Mouse (Mus musculus) forebrain, embryonic 14.5 days (tissue): ENCODE data around the gene Sdhaf1. TPM values are rescaled to one million over a fixed set of nuclear protein-coding genes. Genes with fewer than 3 reads are reported as not detected.

Source experiments
- ATAC-seq: fragments of 200-750 bp; cut with Nextera tagmentation; 2 replicates; pipeline ENCODE4 v1.8.0; 2017; ENCODE audit warnings: mild to moderate bottlenecking, moderate library complexity
- DNase-seq: peaks from one replicate; pipeline ENCODE4 v3.0.0-alpha.2; 2015; ENCODE audit warnings: low spot score
- H3K27ac ChIP-seq: fragments of 300-500 bp; sonication (generic); 2 replicates; pipeline ENCODE4 v1.5.1; 2014; ENCODE audit warnings: low read depth, mild to moderate bottlenecking, control low read depth, low read length, moderate library complexity
- H3K27me3 ChIP-seq: fragments of 300-500 bp; sonication (generic); replicated peaks from 2 replicates; pipeline ENCODE4 v1.6.1; 2014; ENCODE audit warnings: low read length, control low read depth, mixed read lengths; ENCODE audit not compliant: control insufficient read depth, insufficient read depth
- H3K36me3 ChIP-seq: fragments of 300-500 bp; sonication (generic); 2 replicates; pipeline ENCODE4 v1.6.1; 2014; ENCODE audit warnings: low read length, control low read depth; ENCODE audit not compliant: control insufficient read depth, insufficient read depth
- H3K4me1 ChIP-seq: fragments of 300-500 bp; sonication (generic); 2 replicates; pipeline ENCODE4 v1.6.1; 2014; ENCODE audit warnings: antibody characterized with exemption, low read length, control low read depth; ENCODE audit not compliant: control insufficient read depth, insufficient read depth
- H3K4me2 ChIP-seq: fragments of 300-500 bp; sonication (generic); 2 replicates; pipeline ENCODE4 v1.6.1; 2014; ENCODE audit warnings: mild to moderate bottlenecking, control low read depth, low read length
- H3K4me3 ChIP-seq: fragments of 300-500 bp; sonication (generic); 2 replicates; pipeline ENCODE4 v1.5.1; 2014; ENCODE audit warnings: low read depth, low read length, control low read depth
- H3K9ac ChIP-seq: fragments of 300-500 bp; sonication (generic); 2 replicates; pipeline ENCODE4 v1.6.1; 2014; ENCODE audit warnings: mild to moderate bottlenecking, low read length, control low read depth, moderate library complexity
- H3K9me3 ChIP-seq: fragments of 300-500 bp; sonication (generic); replicated peaks from 2 replicates; pipeline ENCODE4 v1.6.1; 2016; ENCODE audit warnings: low read length, control low read depth, mixed read lengths; ENCODE audit not compliant: control insufficient read depth
- WGBS: fragments of 180-500 bp; shearing (Covaris S2); extraction: QIAGEN DNeasy Blood & Tissue Kit; methylation state at CpG from one replicate; pipeline ENCODE4 v1.1.7; 2014; 5-methylcytosine and 5-hydroxymethylcytosine counted together
- polyA plus RNA-seq: library from polyadenylated mRNA; unstranded; fragments of >200 nt; fragmentation: Nextera tagmentation; extraction: Ambion mirVana; gene quantifications from 2 replicates; pipeline ENCODE4 v1.2.1, GENCODE M21; 2014

The Sdhaf1 gene
- 18.7 and 23.8 TPM in 2 replicates for polyA plus RNA-seq

- Histone ChIP-seq H3K4me2 (peak within 1 kb of the TSS; percentile 67), H3K9me3 (no peaks in the 10 kb centered on the region), H3K4me1 (peaks cover 2% of the 10 kb centered on the region; the same call in 1 of the 2 replicates), H3K36me3 (no peaks in the 10 kb centered on the region), H3K27ac (no peak within 1 kb of the TSS), H3K27me3 (no peaks in the 10 kb centered on the region), H3K9ac (peak within 1 kb of the TSS; percentile 57; the same call in 1 of the 2 replicates), H3K4me3 (peak within 1 kb of the TSS; percentile 87)
- DNase-seq (no peak), ATAC-seq (no peak)
- 73% methylated on average over 3 of the region's 3 CpGs for WGBS
These were observed at the start of gene Sdhaf1 for GRCm38 (mm10) chr7:30323795-30324194. Sdhaf1 (minus strand) TSS chr7:30323895.

GRCm38 (mm10) chr7:30367466-30367865 lies 43.8 kb upstream of the Sdhaf1 start:
- H3K27ac ChIP-seq, result no peak overlapping the region
- H3K36me3 ChIP-seq, result no peaks in the 10 kb centered on the region
- DNase-seq (no peak), ATAC-seq (no peak)
- peaks cover 4% of the 10 kb centered on the region; the same call in 1 of the 2 replicates for H3K4me1 ChIP-seq
- no peak overlapping the region for H3K4me3 ChIP-seq
- WGBS, result 82% methylated on average over 2 of the region's 2 CpGs
- H3K9me3 ChIP-seq, result no peaks in the 10 kb centered on the region
- H3K27me3 ChIP-seq, result 0 out of 2 replicates have a peak, but pooled peaks cover 4% of the 10 kb centered on the region
- no peak overlapping the region for H3K4me2 ChIP-seq
- no peak overlapping the region for H3K9ac ChIP-seq

GRCm38 (mm10) chr7:30363344-30363738 lies 39.6 kb upstream of the Sdhaf1 start:
- H3K27me3 ChIP-seq, result 0 out of 2 replicates have a peak, but pooled peaks cover 4% of the 10 kb centered on the region
- DNase-seq (no peak), ATAC-seq (no peak; the same call in 1 of the 2 replicates)
- H3K36me3 ChIP-seq, result peaks cover 14% of the 10 kb centered on the region
- WGBS, result 62% methylated on average over 6 of the region's 6 CpGs
- no peak overlapping the region for H3K27ac ChIP-seq
- H3K9me3 ChIP-seq, result no peaks in the 10 kb centered on the region
- H3K9ac ChIP-seq, result peak overlapping the region; percentile 95
- H3K4me1 ChIP-seq, result peaks cover 20% of the 10 kb centered on the region
- H3K4me2 ChIP-seq, result peak overlapping the region; percentile 78
- H3K4me3 ChIP-seq, result peak overlapping the region; percentile 83

GRCm38 (mm10) chr7:30362652-30363343 lies 39.1 kb upstream of the Sdhaf1 start, which contains the start of gene Lrfn3:
Lrfn3 (minus strand) TSS chr7:30362772.
- Histone ChIP-seq H3K27me3 (0 out of 2 replicates have a peak, but pooled peaks cover 4% of the 10 kb centered on the region), H3K4me1 (peaks cover 20% of the 10 kb centered on the region), H3K9ac (peak within 1 kb of the TSS; percentile 95), H3K36me3 (peaks cover 19% of the 10 kb centered on the region), H3K4me3 (peak within 1 kb of the TSS; percentile 83), H3K4me2 (peak within 1 kb of the TSS; percentile 78), H3K27ac (peak within 1 kb of the TSS; percentile 24; the same call in 1 of the 2 replicates), H3K9me3 (no peaks in the 10 kb centered on the region)
- ATAC-seq, result peak; percentile 85
- 1% methylated on average over 43 of the region's 55 CpGs for WGBS
- peak; percentile 96 for DNase-seq

- Histone ChIP-seq H3K4me2 (no peak overlapping the region), H3K36me3 (peaks cover 45% of the 10 kb centered on the region), H3K4me3 (no peak overlapping the region), H3K9me3 (no peaks in the 10 kb centered on the region), H3K27me3 (0 out of 2 replicates have a peak, but pooled peaks cover 4% of the 10 kb centered on the region), H3K9ac (no peak overlapping the region), H3K4me1 (peaks cover 20% of the 10 kb centered on the region), H3K27ac (no peak overlapping the region)
- WGBS, result 93% methylated on average over 17 of the region's 17 CpGs
- ATAC-seq (no peak), DNase-seq (no peak)
These were observed 36.3 kb upstream of the Sdhaf1 start for GRCm38 (mm10) chr7:30360028-30360427.

GRCm38 (mm10) chr7:30359276-30359865 lies 35.7 kb upstream of the Sdhaf1 start:
- H3K9me3 ChIP-seq, result no peaks in the 10 kb centered on the region
- H3K27ac ChIP-seq, result no peak overlapping the region
- H3K4me1 ChIP-seq, result peaks cover 20% of the 10 kb centered on the region
- H3K9ac ChIP-seq, result no peak overlapping the region
- no peak overlapping the region for H3K4me2 ChIP-seq
- DNase-seq (no peak), ATAC-seq (no peak)
- no peaks in the 10 kb centered on the region for H3K27me3 ChIP-seq
- peaks cover 46% of the 10 kb centered on the region for H3K36me3 ChIP-seq
- no peak overlapping the region for H3K4me3 ChIP-seq
- WGBS, result 93% methylated on average over 31 of the region's 31 CpGs

GRCm38 (mm10) chr7:30358378-30359186 lies 34.9 kb upstream of the Sdhaf1 start:
- H3K4me1 ChIP-seq, result peaks cover 20% of the 10 kb centered on the region
- DNase-seq (no peak), ATAC-seq (no peak)
- H3K4me2 ChIP-seq, result no peak overlapping the region
- H3K36me3 ChIP-seq, result peaks cover 46% of the 10 kb centered on the region
- no peaks in the 10 kb centered on the region for H3K9me3 ChIP-seq
- 85% methylated on average over 7 of the region's 7 CpGs for WGBS
- H3K27me3 ChIP-seq, result no peaks in the 10 kb centered on the region
- H3K9ac ChIP-seq, result no peak overlapping the region
- H3K27ac ChIP-seq, result no peak overlapping the region
- H3K4me3 ChIP-seq, result no peak overlapping the region

- no peaks in the 10 kb centered on the region for H3K9me3 ChIP-seq
- ATAC-seq, result peak; percentile 29; the same call in 1 of the 2 replicates
- DNase-seq, result no peak
- H3K9ac ChIP-seq, result no peak overlapping the region
- no peaks in the 10 kb centered on the region; the same call in 1 of the 2 replicates for H3K4me1 ChIP-seq
- WGBS, result 84% methylated on average over 4 of the region's 4 CpGs
- H3K27ac ChIP-seq, result no peak overlapping the region
- H3K4me3 ChIP-seq, result no peak overlapping the region
- H3K36me3 ChIP-seq, result peaks cover 35% of the 10 kb centered on the region
- 0 out of 2 replicates have a peak, but pooled peaks cover 2% of the 10 kb centered on the region for H3K27me3 ChIP-seq
- no peak overlapping the region for H3K4me2 ChIP-seq
These were observed 30.4 kb upstream of the Sdhaf1 start for GRCm38 (mm10) chr7:30354059-30354458.
